ENCODE assay signal across 8 mouse cellular contexts in genomic region chr10:116266561-116267433, GRCm38 (mm10). TPM values are rescaled to one million over a fixed set of nuclear protein-coding genes. Genes with fewer than 3 reads are reported as not detected.
DNase-seq lines count a peak whose midpoint lies in the region; ATAC-seq lines count a peak whose summit lies in the region.

No protein-coding gene starts in this region.

- no peak overlapping the region for H3K4me2 ChIP-seq in midbrain, embryonic 13.5 days (replicated peaks)
- no peak overlapping the region for H3K4me2 ChIP-seq in midbrain, embryonic 14.5 days (ENCODE audit: low read length)
- no peak overlapping the region for H3K4me2 ChIP-seq in stomach, embryonic 14.5 days (replicated peaks; ENCODE audit: low read depth, low read length)

- no peak for ATAC-seq in midbrain, embryonic 13.5 days
- no peak for ATAC-seq in midbrain, embryonic 14.5 days (ENCODE audit: low FRiP score, low TSS enrichment)
- 0 out of 2 replicates have a peak, but pooled peaks have one; percentile 70 for ATAC-seq in stomach, embryonic 14.5 days (ENCODE audit: insufficient number of reproducible peaks, insufficient read depth, low FRiP score, low read depth)

- no peaks in the 10 kb centered on the region for H3K27me3 ChIP-seq in midbrain, embryonic 13.5 days
- no peaks in the 10 kb centered on the region for H3K27me3 ChIP-seq in midbrain, embryonic 14.5 days (ENCODE audit: control insufficient read depth, insufficient read depth, low read length)
- no peaks in the 10 kb centered on the region for H3K27me3 ChIP-seq in heart, embryonic 10.5 days (ENCODE audit: insufficient read depth, poor library complexity, severe bottlenecking)
- no peaks in the 10 kb centered on the region for H3K27me3 ChIP-seq in stomach, embryonic 14.5 days (ENCODE audit: control insufficient read depth, insufficient read depth, low read length)

- H3K4me1 ChIP-seq in midbrain, embryonic 13.5 days (replicated peaks): no peaks in the 10 kb centered on the region
- no peaks in the 10 kb centered on the region for H3K4me1 ChIP-seq in midbrain, embryonic 14.5 days (ENCODE audit: control insufficient read depth, insufficient read depth, low read length)
- H3K4me1 ChIP-seq in heart, embryonic 10.5 days: peaks cover 23% of the 10 kb centered on the region
- no peaks in the 10 kb centered on the region for H3K4me1 ChIP-seq in stomach, embryonic 14.5 days (ENCODE audit: control insufficient read depth, insufficient read depth, low read length)

- H3K9me3 ChIP-seq in midbrain, embryonic 13.5 days: no peaks in the 10 kb centered on the region
- H3K9me3 ChIP-seq in midbrain, embryonic 14.5 days (ENCODE audit: control insufficient read depth, low read length): no peaks in the 10 kb centered on the region
- H3K9me3 ChIP-seq in heart, embryonic 10.5 days: no peaks in the 10 kb centered on the region
- H3K9me3 ChIP-seq in stomach, embryonic 14.5 days (ENCODE audit: control insufficient read depth, low read depth, low read length): no peaks in the 10 kb centered on the region

- DNase-seq in midbrain, embryonic 14.5 days: no peak
- peak; percentile 80 for DNase-seq in heart, embryonic 10.5 days (ENCODE audit: low spot score)
- peak; percentile 81 for DNase-seq in kidney, postnatal 10 days
- no peak for DNase-seq in layer of hippocampus, adult 9-10 months (ENCODE audit: low spot score)
- DNase-seq in spleen, adult 18-20 months: no peak
- no peak for DNase-seq in thymus, postnatal 14 days

- no peak overlapping the region for H3K9ac ChIP-seq in midbrain, embryonic 13.5 days (replicated peaks)
- H3K9ac ChIP-seq in midbrain, embryonic 14.5 days (replicated peaks; ENCODE audit: low read length): no peak overlapping the region
- H3K9ac ChIP-seq in stomach, embryonic 14.5 days (replicated peaks; ENCODE audit: low read depth, low read length): no peak overlapping the region

- H3K4me3 ChIP-seq in midbrain, embryonic 13.5 days (replicated peaks): no peak overlapping the region
- H3K4me3 ChIP-seq in midbrain, embryonic 14.5 days (replicated peaks; ENCODE audit: low read depth, low read length): no peak overlapping the region
- no peak overlapping the region; the same call in 1 of the 2 replicates for H3K4me3 ChIP-seq in heart, embryonic 10.5 days
- H3K4me3 ChIP-seq in stomach, embryonic 14.5 days (ENCODE audit: low read depth, low read length): no peak overlapping the region

- no peaks in the 10 kb centered on the region for H3K36me3 ChIP-seq in midbrain, embryonic 13.5 days
- no peaks in the 10 kb centered on the region for H3K36me3 ChIP-seq in midbrain, embryonic 14.5 days (ENCODE audit: control insufficient read depth, insufficient read depth, low read length)
- H3K36me3 ChIP-seq in heart, embryonic 10.5 days: no peaks in the 10 kb centered on the region
- no peaks in the 10 kb centered on the region for H3K36me3 ChIP-seq in stomach, embryonic 14.5 days (ENCODE audit: control insufficient read depth, insufficient read depth, low read length)

- 71% methylated on average over 15 of the region's 15 CpGs for WGBS in midbrain, embryonic 13.5 days
- whole genome bisulfite sequencing in midbrain, embryonic 14.5 days: 77% methylated on average over 15 of the region's 15 CpGs
- WGBS in heart, embryonic 10.5 days: 51% methylated on average over 15 of the region's 15 CpGs
- WGBS in stomach, embryonic 14.5 days: 78% methylated on average over 15 of the region's 15 CpGs

- H3K27ac ChIP-seq in midbrain, embryonic 13.5 days: peak overlapping the region; percentile 32; the same call in 1 of the 2 replicates
- H3K27ac ChIP-seq in midbrain, embryonic 14.5 days (replicated peaks; ENCODE audit: low read depth, low read length): no peak overlapping the region
- peak overlapping the region; percentile 78 for H3K27ac ChIP-seq in heart, embryonic 10.5 days
- H3K27ac ChIP-seq in stomach, embryonic 14.5 days (ENCODE audit: low read length): no peak overlapping the region

RNA-seq across cellular contexts. Expression of gene Ptprb, which starts 8.5 kb away (rescaled TPM):
- 2.7 and 2.8 TPM in 2 replicates for polyA plus RNA-seq in midbrain, embryonic 13.5 days (2015; fragmentation: Nextera tagmentation; extraction: Ambion mirVana)
- polyA plus RNA-seq in midbrain, embryonic 14.5 days (2014; fragmentation: Nextera tagmentation; extraction: Ambion mirVana): 2.1 and 3.7 TPM in 2 replicates
- polyA plus RNA-seq in heart, embryonic 10.5 days (2016; fragmentation: Nextera tagmentation; extraction: Ambion mirVana): 5.4 and 7.4 TPM in 2 replicates
- 4.8 and 5.9 TPM in 2 replicates for polyA plus RNA-seq in stomach, embryonic 14.5 days (2014; fragmentation: Nextera tagmentation; extraction: Ambion mirVana)

Comparison
In these comparisons a context has a peak if more than half of its experiments do, and no peak if none do; other contexts are left out.
1. H3K27ac ChIP-seq: peak in midbrain, embryonic 13.5 days (single experiment) and heart, embryonic 10.5 days (single experiment); none in midbrain, embryonic 14.5 days (single experiment) and stomach, embryonic 14.5 days (single experiment).
2. DNase-seq: peak in heart, embryonic 10.5 days (single experiment) and kidney, postnatal 10 days (single experiment); none in midbrain, embryonic 14.5 days (single experiment), layer of hippocampus, adult 9-10 months (single experiment), spleen, adult 18-20 months (0 of 2) and thymus, postnatal 14 days (single experiment).